Mouse (Mus musculus) lung, adult 18-20 months (tissue): ENCODE measurements around the gene Coq6.
"Not testable (repeated sequence)": the region's sequence is repeated elsewhere in the genome, so short reads cannot be mapped to it uniquely, and the experiment has no call there.

Source experiments
- DNase-seq, 2 experiments: peaks; one replicate each; pipeline ENCODE4 v3.0.0; 2022; ENCODE audit warnings: mixed read lengths in 2 of 2

Coq6 gene

DNA sequence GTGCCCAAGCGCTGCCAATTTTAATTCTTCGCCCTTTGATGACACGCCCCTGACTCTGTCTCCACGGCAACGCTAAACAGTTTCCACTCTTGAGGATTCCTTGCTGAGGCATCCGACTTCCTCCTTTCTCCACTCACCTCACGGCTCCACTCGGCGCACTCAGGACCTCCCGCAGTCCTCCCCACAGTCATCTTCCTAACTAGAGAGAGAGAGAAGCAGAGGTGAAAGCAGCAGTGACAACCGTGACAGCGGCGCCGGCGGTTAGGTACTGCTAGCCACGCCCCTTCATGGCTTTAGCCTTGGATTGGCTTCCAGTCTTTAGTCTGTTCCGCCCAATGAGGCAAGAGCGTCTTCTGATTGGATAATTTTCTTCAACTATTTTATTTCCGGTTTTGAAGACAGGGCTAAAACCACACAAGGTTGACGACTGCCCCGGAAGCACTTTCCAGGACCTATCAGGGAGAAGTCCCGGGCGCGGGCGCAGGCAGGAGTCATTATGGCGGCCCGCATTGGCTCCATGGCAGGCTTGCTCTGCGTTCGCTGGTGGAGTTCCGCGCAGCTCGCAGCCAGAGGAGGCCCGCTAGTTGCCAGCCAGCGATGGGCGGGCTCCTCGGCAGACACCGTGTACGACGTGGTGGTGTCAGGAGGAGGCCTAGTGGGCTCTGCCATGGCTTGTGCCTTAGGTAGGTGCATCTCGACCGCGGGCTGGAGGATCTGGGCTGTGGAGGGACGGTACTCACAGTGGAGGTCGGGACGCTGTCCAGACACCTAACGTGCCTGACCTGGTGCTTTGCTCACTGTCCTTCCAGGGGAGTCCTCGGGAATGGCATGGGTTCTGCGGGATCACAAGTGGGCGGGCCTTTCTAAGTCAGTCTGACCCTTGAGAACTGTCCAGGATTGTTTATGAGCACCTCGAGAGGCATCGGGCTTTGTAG, at the start of gene Coq6, which contains the start of gene Fam161b:
Coq6 (plus strand) TSS at position 103 of the 935 bp plus-strand sequence.
Fam161b (minus strand) TSS at position 279 of the 935 bp plus-strand sequence.
- DNase-seq: peak; percentile 96 to 97

DNA sequence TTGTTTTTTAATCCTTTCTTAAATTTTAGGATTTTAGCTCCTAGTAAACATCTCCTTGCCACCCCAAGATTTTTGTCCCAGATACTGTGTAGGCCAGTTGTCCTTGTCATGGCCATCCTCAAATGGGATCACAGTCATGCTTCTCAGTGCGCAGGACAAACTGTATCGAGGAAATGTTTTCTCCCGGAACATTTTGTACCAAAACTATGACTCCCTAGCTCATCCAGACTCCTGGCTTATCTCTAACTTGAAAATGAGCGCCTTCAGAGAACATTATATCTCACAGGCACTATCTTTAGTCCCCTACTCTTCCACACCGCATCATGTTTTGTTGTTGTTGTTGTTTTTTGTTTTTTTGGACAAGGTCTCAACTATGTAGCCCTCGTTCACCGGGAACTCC, 45.5 kb upstream of the Coq6 start:
- DNase-seq: no peak

DNA sequence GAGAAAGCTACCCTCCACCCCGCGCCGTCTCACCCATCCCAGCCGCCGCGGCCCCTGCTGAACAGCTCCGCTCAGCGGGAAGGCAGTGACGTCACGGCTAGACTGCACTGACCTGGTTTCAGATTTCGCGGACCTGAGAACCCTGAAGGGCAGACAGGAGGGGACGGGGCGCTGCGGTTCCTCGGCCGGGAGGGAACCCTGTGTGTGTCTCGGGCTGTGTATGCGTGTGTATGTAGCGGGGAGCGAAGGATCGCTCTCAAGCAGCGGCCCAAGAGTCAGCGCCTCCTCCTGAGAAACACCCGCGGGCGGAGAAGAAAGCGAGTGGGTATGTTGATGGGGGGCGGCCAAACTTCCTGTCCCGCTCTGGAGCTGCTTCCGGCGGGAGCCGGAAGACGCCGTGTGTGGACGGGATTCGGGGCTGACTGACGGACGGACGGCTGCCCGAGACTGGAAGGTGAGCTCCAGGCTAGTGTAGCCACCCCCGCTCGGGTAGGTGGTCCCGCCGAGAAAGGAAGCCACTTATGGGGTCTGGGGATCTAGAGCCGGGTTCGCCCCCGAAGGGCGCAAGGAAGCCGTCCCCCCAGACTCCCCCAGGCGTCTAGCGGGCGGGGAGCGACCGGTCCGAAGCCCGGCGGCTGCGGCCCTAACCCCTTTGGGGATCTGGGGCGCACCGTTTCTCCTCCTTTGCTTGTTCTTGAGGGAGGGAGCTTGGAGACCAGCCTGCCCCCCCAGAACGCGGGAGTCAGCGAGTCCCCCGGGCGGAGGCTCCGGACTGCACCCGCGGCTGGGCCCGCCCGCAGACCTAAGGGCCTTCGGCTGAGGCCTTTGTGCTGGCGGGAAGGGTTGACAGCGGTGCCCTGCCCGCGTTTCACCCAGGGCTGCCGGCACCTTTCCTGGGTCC, 44.5 kb upstream of the Coq6 start, which contains the start of gene Zfp410:
Zfp410 (plus strand) TSS at position 132 of the 901 bp plus-strand sequence.
- peak; percentile 87 to 90 for DNase-seq

DNA sequence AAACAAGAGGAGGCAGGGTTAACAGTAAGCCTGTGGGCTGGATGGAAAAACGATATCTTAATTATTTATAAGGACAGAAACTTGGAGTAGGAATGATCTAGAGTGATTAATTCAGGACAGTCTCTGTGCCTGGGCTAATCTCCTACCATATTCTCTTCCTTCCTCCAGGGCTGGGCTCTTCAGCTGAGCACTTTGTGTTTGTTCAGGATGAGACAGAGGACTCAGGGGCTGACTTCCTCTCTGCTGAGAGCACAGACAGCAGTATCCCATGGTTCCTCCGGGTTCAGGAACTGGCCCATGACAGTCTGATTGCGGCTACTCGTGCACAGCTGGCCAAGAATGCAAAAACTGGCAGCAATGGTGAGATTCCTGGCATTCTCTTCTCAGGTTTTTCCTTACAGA, 34.3 kb upstream of the Coq6 start:
- DNase-seq: peak; percentile 22 to 27

DNA sequence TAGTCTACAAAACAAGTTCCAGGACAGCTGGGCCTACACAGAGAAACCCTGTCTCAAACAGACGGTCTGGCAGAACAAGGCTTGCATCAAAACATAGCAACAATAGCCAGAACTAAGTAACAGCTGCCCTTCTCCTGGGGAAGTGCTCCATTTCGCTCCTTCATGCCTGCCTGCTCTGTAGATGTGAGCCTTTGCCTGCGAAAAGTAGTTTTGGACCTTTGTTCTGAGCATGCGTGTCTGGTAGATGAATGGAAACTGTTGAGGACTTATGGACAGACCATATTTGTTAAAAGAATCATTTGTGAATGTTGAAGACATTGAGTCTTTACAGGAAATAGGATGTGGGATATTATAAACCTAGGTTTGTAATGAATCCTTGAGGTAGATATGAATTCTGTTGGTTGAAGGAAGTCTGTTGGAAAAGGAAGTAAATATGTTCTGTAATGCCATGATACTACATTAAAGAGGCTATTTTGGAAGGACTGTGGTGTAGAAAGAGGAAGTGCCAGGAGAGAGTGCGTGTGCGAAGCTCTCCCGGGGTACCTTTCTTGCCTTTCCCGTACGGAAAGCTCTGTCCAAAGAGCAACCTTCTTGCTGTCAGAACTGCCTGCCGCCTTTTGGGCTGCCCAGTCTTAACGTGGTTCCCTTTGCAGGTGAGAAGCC, 24.4 kb upstream of the Coq6 start:
- no peak for DNase-seq

DNA sequence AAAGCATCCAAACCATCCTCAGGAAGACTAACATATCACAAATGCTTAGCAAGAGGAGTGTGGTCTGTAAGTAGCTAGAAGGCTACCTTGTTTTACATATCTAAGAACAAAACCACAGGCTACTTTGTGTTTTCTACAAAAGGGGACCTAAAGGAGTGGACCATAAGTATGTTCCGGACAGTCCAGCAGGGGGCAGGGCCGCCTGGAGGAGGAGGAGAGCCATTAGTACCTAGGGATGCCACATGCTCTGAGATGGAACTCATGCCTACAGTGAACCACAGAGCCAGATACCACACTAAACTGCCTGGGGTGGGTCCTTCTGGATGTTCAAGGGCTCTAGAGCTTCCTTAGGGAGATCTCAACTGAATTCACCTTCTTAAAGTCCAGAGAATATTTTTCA, 14.3 kb upstream of the Coq6 start:
- DNase-seq: peak; percentile 27 to 36

DNA sequence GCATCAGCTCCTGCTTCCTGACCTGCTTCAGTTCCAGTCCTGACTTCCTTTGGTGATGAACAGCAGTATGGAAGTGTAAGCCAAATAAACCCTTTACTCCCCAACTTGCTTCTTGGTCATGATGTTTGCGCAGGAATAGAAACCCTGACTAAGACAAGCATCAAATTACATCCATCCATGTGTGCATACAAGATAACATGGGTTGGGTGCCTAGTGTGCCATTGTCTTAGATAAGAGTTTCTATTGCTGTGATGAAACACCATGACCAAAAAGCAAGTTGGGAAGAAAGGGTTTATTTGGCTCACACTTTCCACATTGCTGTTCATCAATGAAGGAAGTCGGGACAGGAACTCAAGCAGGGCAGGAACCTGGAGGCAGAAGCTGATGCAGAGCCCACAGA, 2.8 kb upstream of the Coq6 start:
- DNase-seq: not testable (repeated sequence)

DNA sequence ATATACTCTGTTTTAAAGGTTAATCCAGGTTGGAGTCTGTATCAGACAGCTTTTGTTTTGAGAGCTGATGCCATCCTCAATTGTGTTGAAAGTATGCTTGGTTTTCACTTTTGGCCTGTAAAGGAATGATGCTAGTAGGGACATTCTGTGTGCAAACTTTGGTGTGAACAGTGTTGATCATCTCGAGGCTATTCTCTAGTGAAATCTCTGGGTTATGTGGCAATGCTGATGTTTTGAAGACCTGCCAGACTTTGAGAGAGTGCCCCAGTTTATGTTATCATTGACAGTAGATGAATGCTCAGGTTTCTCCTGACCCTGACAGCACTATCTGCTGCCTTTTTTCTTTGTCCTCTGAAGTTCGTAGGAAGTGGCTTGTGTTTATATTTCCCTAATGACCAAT, 1.4 kb downstream of the Coq6 start:
- DNase-seq: no peak

DNA sequence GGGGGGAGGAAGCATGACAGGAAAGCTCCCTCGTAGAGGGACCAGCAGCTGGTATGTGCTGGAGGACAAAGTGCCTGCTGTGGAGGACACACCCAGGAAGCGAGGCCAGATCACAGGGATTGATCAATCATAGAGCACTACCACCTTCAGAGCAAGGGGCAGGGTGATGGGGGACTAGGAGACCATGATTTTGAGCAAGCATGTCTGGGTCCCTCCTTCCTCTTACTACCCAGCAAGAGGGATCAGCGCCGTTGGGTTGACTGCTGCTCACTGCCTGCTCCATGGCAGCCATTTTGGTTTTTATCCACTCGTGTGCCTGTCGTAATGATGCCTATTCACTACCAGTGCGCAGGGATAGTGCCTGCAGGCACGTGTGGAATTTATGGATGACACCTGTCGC, 2.8 kb downstream of the Coq6 start:
- DNase-seq: no peak

DNA sequence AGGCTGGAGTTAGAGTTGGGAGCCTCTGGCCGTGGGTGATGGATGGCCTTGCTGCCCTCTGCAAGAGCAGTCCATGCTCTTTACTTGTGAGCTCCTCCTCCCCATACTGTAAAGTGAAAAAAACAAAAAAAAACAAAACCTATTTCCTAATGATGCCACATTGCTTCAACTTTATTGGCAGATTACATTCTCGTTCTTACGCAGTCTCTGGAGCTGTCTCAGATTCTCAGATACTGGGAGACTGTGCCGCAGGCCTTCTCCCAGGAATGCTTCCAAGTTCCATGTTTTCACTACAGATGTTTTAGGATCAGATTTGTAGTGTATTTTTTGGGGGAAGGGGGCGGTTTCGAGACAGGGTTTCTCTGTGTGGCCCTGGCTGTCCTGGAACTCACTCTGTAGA, 3.7 kb downstream of the Coq6 start:
- no peak for DNase-seq

DNA sequence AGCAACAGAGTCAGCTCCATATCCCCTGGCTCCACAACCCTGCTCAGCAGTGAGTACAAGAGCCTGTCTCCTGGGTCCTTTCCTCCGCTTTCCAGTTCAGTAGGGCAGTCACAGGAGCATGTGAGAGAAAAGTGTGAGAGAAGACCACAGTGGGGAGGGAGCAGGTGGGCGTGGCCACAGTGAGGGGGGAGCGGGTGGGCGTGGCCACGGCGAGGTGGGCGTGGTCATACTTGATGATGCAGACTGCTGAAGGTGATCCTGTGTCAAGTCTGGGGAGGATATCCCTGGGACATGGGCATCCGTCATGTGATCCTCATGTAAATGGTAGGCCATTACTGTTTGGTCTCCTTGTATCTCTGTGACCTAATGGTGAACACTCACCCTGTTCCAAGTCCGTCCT, 5.5 kb downstream of the Coq6 start:
- no peak for DNase-seq

DNA sequence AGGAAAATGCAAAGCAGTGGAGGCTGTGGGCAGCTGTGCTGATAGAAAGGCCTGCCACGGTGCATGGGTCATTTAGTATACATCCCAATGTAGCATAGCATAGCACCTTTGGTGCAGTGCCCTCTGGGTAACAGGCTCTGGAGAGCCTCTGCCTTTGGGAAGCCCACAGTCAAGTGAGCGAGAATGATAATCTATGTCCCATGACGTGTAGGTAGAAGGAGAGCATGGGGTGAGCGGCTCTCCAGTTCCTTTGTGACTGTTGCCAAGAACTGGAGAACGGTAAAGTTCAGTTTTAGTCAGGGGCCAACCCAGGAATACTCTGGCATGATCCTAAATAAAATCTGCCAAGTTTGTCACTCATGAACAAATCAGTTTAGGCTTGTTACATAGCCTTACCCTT, 10.2 kb downstream of the Coq6 start:
- no peak for DNase-seq

DNA sequence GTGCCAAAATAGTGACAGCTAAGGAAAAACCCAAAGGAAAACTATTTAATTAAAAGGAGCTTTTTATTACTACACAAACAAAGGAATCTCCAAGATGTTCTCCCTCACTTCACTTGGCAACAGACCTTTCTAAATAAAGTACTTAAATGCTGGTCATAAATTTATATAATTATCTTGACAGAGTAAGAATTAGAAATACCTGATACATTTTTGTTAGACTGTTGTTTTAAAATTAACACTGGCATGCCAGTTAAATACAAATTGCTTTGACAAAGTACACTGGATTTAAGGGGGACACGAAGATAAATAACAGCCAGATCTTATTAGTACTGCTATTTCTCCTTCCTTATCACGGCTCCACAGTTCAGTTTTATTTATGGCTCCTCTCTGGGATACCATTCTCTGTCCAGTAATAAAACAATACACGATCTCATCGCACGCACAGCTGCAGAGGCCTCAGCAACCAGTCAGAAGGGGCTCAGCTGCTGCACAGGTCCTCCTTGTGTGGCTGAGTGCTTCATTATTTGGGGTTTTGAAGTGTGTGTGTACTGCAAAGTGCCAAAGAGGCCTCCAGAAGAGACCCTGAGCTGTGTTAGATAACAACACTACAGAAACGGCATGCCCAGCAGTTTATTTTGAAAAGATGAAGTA, 12.5 kb downstream of the Coq6 start:
- DNase-seq: no peak

DNA sequence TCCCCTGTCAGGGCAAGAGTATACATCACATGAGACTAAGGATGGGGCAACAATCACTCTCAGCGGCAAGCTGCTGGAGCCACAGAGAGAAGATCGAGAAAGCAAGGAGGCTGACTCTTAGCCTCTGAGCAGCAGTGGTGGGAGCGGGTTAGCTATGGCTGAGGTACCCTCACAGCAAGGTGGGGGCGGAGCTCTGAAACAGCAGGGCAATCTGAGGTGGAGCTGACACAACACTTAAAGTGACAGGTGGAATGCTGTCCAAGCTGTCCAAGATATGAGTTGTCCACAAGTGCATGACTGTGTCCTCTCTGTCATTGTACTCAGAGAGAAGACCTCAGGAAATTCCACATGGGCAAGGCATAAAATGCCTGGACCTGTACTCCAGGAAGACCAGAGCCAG, 20.9 kb downstream of the Coq6 start:
- no peak for DNase-seq

DNA sequence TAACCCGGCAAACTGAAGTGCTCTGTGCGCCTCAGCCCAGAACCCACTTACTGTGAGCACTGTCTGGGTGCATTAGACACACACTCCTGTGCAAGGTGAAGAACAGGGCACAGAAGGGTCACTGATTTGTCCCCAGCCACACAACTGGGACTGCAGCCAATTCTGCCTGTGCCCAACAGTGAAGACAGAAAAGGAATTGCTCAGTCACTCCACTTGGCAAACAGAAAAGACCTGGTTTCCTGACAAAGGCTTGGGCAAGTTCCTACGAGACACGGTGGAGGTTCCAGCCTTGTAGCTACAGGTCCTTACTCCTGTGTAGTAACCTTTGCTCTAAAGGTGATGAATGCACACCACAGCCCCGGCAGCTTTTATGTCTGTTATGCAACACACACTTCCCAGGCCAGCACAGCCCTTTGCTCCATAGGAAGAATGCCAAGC, 23.2 kb downstream of the Coq6 start:
- DNase-seq: peak; percentile 65 to 84

DNA sequence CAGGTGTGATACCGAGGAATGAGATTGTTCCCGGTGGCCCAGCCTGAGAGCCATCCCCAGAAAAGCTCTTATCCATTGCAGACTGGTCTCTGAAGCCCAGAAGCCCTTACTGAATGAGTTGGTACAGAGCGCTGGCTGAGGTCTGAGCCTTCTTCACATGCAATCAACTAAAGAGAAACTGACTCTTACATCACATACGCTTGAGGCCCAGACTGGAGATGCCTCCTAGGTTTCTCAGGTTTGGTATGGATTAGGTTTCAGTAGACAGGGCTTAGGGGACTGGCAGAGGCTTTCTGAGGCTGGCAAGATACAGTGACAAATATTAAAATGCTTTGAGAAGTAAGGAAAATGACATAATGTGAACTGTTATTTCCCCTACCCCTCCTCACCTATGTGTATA, 24.0 kb downstream of the Coq6 start:
- no peak for DNase-seq

DNA sequence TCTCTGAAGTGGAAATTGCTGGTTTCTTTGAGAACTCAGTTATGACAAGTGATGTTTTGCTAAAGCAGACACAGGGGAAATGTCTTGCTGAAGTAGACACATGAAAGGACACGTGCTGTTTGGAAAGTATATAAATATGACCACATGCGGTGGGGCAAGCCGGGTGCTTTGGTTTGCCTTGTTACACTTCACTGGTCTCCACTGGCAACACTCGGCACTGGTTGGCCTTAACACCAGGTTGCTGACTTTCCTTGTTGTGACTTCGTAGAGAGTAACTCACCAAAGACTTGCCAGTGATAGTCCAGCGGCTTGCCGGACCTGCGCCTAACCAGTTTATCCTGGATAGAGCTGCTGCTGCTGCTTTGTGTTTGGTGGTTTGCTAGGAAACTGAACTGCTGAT, 26.6 kb downstream of the Coq6 start:
- DNase-seq: peak; percentile 36 to 62

DNA sequence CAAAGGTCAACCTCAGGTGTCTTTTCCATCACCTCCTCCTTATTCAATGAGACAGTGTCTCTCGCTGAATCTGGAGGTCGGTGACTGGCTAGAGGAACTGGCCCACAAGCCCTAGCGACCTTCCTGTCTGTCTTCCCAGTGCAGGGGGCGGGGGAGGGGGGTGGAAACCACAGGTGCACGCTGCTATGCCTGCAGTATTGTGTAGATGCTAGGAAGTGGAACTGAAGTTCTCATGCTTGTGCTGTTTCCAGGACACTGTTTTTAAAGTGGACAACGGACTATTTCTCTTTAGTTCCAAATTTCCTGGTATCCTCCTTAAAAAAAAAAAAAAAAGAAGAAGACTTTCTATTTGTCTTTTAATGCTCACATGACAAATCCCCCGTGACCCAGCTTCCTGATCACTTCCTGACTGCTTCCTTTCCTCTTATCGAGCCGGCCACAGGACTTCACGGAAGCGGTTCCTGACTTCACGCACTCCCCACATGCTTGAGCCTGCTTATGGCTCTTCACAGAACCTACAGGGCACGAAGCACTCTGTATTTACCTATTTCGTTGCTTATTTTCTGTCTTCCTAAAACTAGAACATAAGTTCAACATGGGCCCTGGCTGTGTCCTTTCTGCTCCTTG, 27.4 kb downstream of the Coq6 start:
- DNase-seq: no peak

DNA sequence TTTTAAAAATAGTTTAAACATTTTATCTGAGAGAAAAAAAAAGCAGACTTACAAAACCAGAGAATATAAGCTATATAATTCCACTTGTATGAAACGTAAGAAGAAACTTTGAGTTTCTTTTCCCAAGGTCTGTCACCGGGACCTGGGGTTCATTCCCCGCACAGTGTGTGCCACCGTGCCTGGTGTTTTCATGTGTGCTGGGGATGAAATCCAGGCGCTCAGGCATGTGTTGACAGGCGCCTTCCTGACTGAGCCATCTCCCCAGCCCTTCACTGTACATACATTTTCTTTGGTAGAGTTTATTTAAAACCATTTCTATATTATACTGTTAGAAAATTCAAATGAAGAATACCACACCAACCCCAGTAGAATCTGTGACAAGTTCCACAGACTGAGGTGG, 28.9 kb downstream of the Coq6 start:
- no peak for DNase-seq

DNA sequence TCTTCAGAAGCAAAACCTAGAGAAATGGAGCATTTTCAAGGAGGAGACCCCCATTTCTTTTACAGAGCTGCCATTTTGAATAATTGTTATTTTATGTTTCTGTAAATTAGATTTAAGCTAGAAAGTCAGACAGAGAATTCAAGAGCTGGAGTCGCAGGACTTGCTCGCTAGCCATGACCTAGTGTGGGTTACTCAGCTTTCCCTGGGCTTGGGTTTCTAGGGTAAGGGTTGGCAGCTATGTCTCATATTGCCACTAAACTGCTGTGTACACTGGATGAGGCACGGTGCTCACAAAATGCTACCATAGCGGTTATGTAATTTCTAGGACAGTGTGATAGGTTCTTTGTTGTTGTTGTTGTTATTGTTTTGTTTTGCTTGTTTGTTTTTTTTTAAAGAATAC, 31.2 kb downstream of the Coq6 start:
- no peak for DNase-seq

DNA sequence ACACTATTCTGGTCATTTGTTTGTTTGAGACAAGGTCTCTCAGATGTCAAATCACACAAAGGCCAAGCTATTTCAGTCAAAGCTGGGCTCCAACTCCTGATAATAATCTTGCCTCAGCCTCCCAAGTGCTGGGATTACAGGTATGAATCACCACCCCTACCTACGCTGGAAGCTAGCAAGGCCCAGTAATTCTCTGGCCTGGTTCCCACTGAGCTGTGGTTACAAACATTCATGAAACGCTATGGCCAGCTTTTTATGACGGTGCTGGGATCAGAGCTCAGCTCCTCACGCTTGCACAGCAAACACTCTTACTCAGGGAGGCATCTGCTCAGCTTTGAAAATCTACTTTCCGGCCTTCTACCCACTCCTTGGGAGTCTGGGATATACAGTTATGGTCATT, 32.4 kb downstream of the Coq6 start:
- DNase-seq: no peak
